Mouse (Mus musculus) spleen, adult 2 months (tissue): ENCODE measurements around the gene Cluh.

Experiments
- CTCF ChIP-seq: fragments of 200-500 bp; IDR thresholded peaks from 2 replicates; pipeline ENCODE4 v1.5.1; 2011; ENCODE audit warnings: mild to moderate bottlenecking, inconsistent platforms; ENCODE audit not compliant: insufficient read depth, insufficient read length, insufficient replicate concordance; ENCODE audit errors: extremely low read depth
- POLR2A ChIP-seq: fragments of 200-500 bp; IDR thresholded peaks from 2 replicates; pipeline ENCODE4 v1.6.1; 2011; ENCODE audit warnings: low read depth, low read length, inconsistent platforms

DNA sequence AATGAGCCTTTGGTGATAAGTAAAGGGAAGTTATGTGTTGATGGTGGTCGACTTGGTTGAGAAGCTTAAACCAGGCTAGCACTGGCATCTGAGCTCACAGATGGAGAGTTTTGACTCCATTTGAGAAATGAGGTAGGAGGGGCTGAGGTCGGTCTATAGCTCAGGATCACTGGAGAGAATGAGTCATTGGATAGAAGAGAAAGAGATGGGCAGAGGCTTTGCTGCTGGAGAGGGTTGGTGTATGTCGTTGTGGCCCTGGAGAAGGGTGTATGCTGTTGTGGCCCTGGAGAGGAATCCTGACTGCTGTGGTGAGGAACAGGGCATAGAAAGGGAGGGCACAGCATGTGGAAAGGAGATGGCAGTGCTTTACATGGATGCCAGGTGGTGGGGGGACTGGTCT lies 6.6 kb downstream of the Cluh start:
- TF ChIP-seq POLR2A (no peak), CTCF (no peak)
